Mouse (Mus musculus) urinary bladder, adult 18-20 months (tissue): ENCODE measurements around the gene Padi4.
A peak's percentile ranks its signal among the peaks of the same experiment; 100 is the strongest.

ENCODE experiments used
- DNase-seq, 2 experiments: peaks; one replicate each; pipeline ENCODE4 v3.0.0; 2022; ENCODE audit warnings: low spot score in 2 of 2, mixed read lengths in 2 of 2

The Padi4 gene

DNA sequence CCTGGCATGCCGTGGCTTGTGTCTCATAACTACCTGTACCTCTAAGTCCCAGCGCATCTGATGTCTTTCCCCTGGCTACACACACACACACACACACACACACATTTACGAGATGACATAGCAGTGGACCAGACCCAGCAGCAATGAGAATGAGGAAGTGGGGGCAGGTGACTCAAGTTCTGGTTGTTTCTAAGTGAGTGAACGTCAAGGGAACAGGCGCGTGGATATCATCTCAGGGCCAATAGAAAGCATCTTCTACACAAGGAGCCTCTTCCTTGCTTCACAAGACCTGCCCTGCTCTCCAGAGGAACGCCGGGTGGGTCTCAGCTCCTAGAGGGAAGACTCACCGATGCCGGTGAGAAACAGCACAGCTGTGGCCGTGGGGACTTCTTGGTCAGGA is 33.4 kb downstream of the Padi4 start:
- DNase-seq = no peak

DNA sequence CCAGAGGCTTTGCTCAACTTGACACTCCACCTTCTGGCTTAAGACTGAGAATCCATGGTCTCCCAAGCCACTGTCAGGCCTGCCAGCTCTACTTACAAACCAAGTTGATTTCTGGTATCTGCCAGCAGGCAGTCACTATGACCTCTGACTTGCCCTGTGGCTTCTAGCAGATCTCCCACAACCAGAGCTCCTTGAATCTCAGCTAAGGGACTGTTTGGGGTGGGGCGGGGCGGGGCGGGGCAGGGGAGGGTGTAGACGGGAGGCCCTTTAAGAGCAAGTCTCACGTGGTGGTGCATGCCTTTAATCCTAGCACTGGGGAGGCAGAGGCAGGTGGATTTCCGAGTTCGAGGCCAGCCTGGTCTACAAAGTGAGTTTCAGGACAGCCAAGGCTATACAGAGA is 41.2 kb downstream of the Padi4 start:
- DNase-seq = no peak

DNA sequence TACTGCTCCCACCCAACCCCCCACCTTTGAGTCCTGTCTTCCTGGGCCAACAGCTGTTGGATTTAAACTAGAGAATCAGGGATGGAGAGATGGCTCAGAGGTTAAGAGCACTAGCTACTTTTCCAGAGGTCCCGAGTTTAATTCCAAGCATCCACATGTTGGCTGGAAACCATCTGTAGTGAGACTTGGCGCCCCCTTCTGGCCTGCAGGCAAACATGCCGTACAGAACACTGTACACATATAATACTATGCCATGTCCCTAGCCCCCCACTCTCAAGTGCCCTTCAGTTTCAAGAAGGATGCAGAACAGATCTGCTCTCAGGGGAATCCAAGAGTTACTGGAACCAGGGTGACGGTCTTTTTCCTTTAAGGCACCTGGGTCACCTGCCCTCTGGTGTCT is 42.4 kb downstream of the Padi4 start:
- no peak for DNase-seq

DNA sequence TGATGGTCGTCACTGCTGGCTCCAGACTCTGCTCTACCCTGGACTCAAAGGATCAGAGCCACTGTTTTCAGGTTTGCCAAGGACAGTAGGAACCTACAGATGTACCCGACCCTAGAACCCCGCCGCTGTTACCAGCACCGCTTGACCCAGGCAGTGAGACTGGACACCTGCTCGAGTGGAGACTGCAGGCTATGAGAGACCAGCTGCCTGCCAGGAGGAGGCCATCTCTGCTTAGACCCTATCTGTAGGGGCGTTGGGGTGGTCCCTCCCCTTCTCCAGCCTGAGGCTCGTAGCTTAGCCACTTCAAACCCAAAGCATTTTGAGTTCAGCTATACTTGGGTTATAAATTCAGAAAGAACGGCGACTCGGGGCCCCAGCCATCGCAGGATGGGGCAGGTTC is 47.1 kb downstream of the Padi4 start:
- no peak for DNase-seq

DNA sequence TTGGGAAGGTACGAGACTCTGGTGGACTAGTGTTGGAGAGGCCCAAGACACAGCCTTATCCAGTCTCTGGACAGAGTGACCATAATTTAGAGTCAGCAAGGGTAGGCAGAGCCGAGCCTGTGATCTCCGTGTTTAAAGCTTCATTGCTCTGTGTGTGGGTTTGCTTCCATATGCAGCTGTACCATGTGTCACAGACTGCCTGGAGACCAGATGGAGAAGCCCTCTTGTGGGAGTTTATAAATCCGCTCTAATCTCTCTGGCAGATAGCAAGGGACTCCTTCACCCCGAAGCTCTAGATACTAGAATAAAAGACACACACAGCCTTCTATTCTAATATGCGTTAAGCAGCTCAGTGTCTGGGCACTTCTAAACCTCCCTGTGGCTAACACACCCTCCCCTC is 49.3 kb downstream of the Padi4 start:
- no peak for DNase-seq

DNA sequence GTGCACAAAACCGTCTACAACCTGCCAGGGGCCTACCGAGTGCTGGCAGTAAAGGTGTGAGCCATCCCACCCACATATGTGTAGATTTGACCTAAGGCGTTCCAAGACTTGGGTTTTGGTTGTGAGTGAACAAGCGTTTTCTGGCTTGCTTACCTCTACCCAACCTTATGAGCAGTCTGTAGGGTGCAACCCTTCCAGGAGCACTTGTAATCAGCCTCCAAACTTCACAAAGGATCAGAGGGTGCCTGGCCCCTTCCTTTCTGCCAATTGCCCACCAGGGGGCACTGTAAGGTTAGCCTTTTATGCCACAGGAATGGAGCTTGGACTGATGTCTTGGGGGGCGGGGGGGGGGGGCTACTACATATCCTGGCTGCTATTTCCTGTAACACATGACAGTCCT is 50.2 kb downstream of the Padi4 start:
- DNase-seq = no peak

DNA sequence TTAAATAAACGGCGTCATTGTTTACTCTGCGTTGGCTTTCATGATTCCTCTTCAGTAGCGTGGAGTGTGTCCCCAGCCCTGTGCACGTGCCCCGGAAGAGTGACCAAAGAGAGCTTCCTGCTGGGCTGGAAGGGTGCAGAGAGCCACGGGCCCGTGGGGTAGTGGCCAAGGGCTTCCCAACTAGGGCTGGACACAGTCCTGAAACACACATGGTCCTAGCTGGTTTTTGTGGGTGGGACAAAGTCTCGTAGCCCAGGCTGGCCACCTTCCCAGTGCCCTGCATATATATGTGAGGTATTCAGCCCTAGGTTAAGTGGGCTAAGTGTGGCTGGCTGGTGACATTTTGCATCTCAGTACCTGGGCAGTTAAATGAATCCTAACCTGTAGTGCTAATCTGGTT is 50.8 kb downstream of the Padi4 start:
- DNase-seq = no peak

DNA sequence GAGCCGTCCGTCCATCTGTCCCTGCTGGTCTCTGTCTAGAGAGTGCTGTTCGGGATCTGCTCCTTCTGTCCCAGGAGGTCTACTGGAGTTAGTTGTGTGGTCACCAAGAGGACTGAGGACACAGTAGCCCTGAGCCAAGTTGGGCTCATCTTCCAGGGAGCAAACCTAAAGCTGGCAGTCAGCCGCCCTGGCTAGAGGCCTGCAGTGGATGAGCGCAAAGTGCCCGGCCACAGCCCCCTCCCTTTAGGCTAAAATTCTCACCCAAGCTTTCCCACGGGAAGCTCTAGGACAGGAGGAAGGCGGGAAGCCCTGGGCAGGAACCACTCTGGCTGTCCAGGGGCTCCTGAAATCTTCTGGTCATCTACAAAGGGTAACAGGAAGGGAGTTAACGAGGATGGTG is 51.3 kb downstream of the Padi4 start:
- DNase-seq = no peak

DNA sequence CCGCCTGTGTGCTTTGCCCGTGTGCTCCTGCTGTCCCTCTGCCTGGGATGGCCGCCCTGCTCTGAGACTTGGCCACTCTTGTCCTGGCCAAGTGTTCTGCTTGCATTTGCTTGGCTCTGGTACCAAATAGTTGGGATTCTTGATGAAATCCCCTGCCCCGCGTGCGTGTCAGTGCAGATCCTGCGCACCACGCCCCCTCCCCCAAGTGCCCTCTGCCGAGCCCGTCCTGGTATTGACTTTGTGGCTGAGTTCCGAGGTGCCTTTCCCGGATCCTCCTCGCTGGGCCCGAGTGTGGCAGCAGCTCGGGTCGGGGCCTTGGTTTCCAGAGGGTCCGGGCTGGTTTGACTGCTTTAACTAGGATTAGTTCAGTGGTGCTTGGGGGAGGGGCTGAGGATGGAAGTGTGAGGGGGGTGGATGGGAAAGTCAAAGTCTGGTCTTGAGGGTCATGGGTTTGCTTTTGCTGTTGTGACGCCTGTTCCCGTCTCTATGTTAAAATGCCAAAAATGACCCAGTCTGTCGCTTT is 52.0 kb downstream of the Padi4 start:
- DNase-seq = no peak

DNA sequence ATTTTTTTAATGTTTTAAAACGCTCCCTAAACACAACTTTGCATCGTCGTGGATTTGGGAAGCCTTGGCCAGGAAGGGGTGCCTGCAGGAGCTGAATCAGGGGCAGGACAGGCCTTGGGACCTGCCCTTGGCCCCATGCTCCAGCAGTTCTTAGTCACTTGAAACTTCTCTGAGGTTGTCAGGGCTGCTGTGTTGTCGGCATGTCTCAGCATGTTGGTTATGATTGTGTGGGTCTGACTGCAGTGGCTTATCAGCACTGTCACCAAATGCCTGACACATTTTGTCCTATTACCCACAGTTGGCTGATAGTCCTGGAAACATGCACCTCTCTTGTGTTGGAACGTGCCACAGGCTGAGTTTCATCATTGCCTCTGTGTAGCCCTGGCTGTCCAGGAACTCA is 53.9 kb downstream of the Padi4 start:
- peak in 1 of 2 experiments; percentile 46 for DNase-seq

DNA sequence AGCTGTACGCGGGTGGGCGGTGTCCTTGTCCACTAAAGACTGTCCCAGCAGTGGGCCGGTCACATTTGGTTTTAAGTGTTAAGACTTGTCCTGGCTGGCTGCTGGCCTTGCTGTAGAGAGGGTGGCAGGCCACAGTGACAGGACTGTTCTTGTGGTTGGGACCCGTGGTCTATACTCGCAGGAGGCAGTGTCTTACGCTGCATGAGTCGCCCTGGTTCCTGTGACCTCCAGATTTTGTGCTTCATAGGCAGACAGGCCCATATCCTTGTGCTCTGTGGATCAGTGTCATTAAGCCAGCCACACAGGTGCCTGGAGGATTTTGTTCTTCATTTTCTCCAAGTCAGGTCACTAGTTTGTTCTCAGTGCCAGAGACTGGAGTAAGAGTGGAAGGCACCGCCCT is 55.6 kb downstream of the Padi4 start:
- no peak for DNase-seq

DNA sequence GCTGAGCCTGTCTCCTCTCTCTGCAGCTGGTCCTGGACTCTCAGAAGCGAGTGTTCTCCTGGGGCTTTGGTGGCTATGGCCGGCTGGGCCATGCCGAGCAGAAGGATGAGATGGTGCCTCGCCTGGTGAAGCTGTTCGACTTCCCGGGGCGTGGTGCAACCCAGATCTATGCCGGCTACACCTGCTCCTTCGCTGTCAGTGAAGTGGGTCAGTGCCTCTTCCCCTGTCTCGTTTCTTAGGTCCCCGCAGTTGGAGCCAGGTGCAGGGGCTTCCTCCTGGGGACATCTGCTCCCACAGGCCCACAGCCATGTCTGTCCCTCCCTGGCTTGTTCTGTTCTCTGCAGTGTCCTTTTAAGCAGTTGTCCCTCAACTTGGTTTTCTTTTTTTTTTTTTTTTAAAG is 57.0 kb downstream of the Padi4 start:
- DNase-seq = no peak

DNA sequence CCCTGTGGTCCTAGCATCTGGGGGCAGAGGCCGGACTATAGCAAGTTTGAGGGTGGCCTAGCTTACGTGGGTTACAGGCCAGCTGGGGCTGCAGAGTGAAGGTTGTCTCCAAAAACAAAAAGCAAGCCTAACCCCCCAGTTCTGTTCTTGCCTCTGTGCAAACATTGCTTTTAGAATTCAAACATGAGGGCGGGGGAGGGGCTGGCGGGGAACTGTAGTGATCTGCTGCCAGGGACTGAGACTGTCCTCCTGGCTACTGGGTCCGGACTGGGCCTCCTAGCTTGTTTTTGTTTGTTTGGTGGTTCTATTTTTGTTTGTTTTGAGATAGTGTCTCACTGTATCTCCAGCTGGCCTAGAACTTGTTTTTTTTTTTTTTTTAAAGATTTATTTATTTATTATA is 59.5 kb downstream of the Padi4 start:
- DNase-seq = no peak

DNA sequence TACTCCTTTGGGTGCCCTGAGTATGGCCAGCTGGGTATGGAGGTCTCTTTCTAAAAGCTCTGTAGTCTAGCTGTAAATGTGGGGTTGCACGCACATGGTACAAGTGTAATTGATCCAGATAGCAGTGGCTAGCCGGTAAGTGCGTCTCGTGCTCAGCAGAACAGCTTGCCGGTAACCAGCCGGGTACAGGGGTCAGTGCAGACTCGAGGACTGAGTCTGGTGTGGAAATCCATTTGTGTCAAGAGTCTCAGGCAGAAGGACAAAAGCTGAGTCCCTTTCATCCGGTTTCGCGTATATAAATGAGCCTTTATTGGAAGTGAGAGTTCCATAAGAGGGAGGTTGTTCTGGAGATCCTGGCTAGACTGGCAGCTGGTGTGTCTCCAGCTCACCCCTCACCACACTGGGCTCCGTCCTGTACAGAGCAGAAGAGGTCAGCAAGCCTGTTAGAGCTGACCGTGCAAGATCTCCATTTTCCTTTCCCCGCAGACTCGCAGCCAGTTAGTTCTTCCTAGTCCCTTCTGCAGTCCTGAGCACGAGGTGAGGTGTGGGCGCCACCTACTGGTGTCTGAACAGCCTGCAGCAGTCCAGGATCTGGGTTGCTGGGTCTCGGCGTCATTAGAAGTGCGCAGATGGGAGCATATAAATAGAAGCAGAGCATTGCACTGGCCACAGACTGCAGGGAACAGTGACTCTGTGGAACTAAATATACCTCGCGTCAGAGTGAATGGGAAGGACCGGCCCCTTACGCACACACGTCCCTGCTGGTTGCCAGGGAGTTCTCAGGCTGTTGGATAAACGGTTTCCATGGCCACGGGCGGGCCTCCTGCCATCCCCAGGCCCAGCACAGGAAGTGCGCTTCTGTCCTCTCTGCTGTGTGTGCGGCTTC is 60.3 kb downstream of the Padi4 start:
- peak; percentile 79 to 82 for DNase-seq

DNA sequence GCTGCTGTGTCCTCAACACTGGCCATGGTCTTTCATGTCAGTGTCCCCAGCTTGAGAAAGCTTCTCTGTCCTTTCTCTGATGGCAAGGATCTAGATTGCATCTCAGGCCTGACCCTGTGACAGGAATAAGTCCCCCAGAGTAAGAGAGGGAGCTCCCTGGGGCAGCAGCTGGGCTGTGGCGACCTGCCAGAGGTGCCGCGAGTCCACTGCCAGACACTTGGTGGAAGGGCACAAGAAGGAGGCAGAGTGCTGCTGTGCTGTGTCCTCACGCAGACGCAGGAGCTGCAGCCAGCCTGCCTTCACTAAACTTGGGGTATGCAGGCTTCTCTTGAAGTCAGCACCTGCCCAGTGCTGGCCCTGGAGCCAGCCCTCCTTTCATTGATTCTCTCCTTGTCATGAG is 62.7 kb downstream of the Padi4 start:
- no peak for DNase-seq

DNA sequence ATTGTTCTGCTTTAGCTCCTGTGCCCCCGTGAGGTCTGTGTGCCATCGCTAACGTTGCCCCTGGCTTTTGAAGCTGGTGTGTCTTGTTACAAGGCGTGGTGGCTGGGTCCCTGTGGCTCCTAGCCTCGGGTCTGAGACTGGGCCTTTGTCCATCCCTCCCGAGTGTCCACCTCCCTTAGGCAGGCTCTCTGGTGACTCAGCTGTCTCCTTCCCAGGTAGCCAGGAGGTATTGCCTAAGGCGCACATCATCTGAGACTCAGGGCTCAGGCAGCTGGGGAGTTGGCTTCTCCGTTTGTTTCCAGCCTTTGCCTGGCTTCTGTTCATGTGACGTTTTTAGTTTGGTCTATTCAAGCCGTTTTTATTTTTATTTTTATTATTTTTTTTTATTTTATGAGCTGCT is 63.3 kb downstream of the Padi4 start:
- DNase-seq = no peak

DNA sequence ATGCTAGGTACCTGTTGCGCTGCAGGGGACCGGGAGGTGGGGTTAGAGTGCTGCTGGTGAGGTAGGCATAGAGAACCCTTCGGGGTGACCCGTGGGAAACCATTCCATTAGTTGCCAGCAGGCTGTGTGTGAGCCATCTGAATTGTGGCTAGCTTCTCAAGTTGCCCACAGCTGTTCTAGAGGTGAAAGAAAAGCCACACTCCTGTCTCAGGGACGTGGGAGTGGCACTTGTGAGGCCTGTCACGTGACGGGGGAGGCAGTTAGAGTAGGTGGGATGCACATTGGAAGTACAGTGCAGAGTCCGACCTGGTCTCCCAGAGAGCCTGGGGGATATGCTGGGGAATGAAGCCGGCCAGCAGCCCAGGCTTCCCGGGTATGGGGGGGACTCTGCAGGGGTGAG is 64.4 kb downstream of the Padi4 start:
- DNase-seq = no peak

DNA sequence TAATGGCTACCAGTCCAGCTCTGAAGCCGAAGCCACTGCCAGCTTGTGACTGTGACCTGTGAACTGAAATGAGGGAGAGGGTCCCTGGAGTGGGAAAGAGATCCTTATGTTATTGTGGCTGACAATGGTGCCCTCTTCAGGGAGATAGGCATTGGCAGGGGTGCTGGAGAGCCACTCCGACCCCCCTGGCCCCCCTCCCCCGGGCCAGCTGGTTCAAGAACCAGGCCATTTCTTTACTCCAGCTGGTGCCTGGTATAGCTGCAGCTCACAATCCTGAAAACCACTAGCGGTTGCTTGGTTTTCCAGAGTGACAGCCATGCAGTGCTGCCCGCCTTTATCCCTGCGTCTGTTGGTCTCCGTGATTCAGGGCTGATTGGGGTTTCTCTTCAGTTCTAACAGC is 64.9 kb downstream of the Padi4 start:
- no peak for DNase-seq

DNA sequence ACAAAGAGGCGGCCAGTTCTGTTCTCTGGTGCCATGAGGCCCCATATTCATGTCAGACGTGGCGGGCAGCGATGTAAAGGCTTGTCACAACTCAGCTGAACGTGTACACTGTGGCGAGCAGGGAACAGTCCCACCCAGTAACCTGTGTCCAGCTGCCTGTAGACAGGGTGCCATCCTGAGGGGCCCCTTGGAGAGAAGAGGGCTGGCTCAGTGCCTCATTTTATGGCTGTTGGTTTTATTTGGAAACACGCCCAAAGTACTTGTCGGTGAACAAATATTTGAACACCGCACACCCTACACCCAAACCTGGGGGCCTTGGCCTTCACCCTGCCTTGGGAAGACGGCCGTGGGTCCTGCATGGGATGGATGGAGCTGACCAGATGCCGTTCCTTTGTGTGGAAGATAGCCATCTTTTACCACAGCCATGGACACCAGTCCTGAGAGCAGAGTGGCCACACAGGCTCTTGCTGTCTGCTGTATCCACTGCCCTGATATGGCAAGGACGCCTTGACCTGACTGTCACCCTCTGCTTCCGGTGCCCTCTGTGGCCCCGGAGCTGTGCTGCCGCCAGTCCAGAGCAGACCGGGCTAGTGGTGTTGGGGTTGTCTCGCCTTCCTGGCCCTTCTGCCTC is 65.6 kb downstream of the Padi4 start:
- DNase-seq = peak; percentile 33 to 38

DNA sequence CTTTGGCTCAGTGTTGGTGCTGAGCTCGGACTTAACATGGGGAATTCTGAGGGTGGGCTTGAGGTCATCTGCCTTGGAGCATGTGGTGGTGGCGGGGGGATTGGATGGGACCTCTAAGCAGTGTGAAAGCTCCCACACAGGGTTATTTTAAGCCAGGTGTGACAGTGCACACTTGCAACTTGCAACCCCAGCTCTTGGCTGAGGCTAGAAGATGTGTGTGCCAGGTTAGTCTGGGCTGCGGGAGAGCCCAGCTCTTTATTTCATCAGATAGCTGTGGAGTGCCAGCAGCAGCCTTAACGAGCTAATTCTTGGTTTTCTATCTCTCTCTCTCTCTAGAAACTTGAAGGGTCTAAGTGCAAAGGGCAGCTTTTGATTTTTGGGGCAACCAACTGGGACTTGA is 66.4 kb downstream of the Padi4 start:
- DNase-seq = no peak

DNA sequence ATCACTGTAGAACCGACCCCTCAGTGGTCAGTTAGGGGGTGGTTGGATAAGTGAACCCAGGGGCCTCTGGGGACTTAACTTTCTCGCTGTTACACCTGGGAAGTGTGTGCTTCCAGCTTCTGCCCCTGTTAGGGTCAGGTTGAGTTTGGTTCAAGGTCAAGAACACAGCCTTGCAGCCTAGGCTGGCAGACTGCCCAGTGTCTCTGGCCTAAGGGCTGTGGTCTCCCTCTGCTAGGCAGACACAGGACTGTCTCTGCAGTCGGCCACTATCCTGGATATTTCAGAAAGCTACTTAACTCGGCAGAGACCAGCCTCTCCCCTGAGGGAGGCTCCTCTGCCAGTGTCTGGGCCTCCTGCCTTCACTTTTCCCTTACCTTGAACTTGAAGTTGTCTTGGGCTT is 69.9 kb downstream of the Padi4 start:
- DNase-seq = no peak

DNA sequence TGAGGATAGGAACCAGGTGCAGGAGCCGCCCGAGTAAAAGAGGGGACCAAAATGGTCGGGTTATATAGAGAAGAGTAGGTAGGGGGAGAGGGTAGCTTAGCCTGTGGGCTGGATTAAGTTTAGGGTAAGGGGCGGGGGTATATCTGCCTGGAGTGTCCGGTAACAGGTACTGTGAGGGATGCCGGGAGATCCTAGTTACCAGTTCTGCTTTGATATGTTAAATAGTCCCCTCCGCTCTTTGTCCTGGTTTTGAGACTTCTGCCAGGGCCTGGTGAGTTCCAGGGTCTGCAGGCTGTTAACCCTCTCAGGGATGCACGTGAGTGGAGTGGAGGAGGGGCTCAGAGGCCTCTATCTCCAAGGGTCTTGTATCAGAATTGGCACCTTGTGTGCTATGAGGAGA is 70.4 kb downstream of the Padi4 start:
- DNase-seq = no peak

DNA sequence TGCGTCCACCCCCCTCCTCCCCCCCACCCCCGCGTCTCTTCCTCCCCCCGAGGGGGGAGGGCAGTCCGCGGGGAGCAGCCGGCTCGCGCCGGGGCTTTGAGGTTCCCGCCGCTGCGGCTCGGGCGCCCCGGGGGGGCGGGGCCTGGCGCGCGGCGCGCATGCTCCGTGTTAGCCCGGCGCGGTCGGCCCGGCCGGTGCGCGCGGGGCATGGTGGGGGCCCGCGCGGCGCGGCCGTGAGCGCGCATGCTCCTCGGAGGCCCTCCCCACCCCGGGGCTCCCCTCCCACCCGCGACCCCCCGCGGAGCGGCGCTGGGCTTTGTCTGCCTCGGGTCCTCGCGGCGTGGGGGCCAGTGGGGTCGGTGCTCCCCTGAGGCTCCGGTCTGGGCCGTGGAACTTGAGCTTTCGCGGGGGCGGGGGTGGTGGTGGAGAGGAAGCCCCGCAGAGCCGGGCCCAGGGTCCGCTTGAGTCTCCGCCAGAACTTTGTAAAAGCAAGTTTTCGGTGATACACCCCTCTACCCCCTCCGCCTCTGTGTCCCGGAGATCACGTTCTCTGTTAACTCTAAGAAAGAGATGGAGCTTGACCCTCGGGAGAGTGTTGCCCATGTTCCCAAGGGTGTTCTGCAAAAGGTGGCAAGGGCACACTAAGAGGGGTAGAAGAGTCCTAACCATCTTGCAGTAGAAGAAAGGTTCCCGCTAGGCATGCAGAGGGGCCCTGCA is 71.3 kb downstream of the Padi4 start:
- DNase-seq = peak; percentile 67 to 70
